Mouse (Mus musculus): ENCODE measurements around the gene Tpra1.

Gene Tpra1

GRCm38 (mm10) chr6:88947771-88948170, 45.7 kb downstream of the Tpra1 start:
- no peak for DNase-seq (ENCODE audit: low read depth in 2 of 2, low spot score in 2 of 2)

GRCm38 (mm10) chr6:88956725-88957124, 54.7 kb downstream of the Tpra1 start:
- no peak for DNase-seq (ENCODE audit: low read depth in 2 of 2, low spot score in 2 of 2)

GRCm38 (mm10) chr6:88957313-88957712, 55.3 kb downstream of the Tpra1 start:
- no peak for DNase-seq (ENCODE audit: low read depth in 2 of 2, low spot score in 2 of 2)

GRCm38 (mm10) chr6:88957801-88958211, 55.8 kb downstream of the Tpra1 start:
- DNase-seq (ENCODE audit: low read depth in 2 of 2, low spot score in 2 of 2): no peak

GRCm38 (mm10) chr6:88958305-88958704, 56.3 kb downstream of the Tpra1 start:
- no peak for DNase-seq (ENCODE audit: low read depth in 2 of 2, low spot score in 2 of 2)

- no peak for DNase-seq (ENCODE audit: low read depth in 2 of 2, low spot score in 2 of 2)
Observed at GRCm38 (mm10) chr6:88959834-88960233, 57.8 kb downstream of the Tpra1 start.

GRCm38 (mm10) chr6:88960941-88961340, 58.9 kb downstream of the Tpra1 start:
- DNase-seq (ENCODE audit: low read depth in 2 of 2, low spot score in 2 of 2): no peak
